Mouse (Mus musculus): Measurements from ENCODE around the gene Ccs.
"Not testable (repeated sequence)": the region's sequence is repeated elsewhere in the genome, so short reads cannot be mapped to it uniquely, and the experiment has no call there.

The Ccs gene

GRCm38 (mm10) chr19:4839149-4839548, at the start of gene Ccs, which contains the start of gene Ccdc87:
Gene Ccs (minus strand): TSS chr19:4839332.
Gene Ccdc87 (plus strand): TSS chr19:4839366.
- DNase-seq (ENCODE audit: low spot score) = peak; percentile 95

DNA sequence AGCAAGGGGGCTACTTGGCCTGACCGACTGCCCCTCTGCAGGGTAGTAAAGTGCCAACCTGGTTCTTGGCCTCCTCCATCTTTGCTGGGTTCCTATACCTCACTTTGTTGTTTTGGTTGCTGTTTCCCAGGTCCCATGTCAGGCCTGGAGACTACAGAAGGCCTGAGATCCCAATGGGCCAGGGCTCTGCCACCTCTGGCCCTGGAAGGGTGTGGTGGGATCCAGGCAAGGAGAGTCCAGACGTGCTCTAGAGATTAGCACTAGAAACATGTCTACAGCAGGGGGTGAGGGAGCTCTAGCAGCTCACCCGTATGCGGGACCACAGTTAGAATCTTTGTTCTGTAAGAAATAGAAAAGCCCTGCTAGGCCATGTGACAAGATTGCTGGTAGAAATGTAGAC, 44.8 kb upstream of the Ccs start:
- no peak for DNase-seq (ENCODE audit: low spot score)

GRCm38 (mm10) chr19:4879324-4879703, 40.2 kb upstream of the Ccs start:
- no peak for DNase-seq (ENCODE audit: low spot score)

DNA sequence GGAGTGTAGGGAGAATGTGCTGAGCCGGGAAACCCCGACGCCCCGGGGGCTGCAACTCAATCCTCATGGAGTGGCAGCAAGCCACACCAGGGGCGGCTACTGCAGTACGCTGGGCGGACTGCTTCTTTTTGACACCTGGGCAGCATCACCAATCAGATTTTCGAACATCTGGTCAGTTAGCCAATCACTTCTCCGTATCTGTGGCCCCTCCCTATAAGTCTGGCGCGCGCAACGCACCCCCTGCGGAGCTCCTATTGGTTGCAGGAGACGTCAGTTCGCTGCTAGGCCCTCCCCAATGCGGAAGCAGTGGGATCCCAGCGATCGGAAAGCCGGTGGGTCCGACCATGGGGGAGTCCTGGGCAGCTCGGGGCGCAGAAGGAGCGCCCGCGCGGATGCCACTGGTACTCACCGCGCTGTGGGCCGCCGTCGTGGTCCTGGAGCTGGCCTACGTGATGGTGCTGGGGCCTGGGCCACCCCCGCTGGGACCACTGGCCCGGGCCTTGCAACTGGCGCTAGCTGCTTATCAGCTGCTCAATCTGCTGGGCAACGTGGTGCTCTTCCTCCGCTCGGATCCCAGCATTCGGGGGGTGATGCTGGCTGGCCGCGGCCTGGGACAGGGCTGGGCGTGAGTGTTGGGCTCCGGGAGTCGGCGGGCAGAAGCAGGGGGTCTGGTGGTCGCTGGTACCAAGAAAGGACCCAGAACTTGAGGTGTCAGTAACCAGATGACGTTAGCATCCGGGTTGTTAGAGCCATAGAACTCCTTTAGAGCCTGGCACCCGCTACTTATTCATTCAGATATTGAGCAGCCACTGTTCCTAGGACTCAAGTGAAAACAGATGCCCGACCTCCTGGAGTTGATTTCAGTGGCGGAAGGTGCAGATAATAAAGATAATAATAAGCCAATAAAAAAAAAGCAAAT, 39.5 kb upstream of the Ccs start, which contains the start of gene Zdhhc24:
Gene Zdhhc24 (plus strand): TSS at position 264 of the 919 bp plus-strand sequence.
- peak; percentile 93 for DNase-seq (ENCODE audit: low spot score)

DNA sequence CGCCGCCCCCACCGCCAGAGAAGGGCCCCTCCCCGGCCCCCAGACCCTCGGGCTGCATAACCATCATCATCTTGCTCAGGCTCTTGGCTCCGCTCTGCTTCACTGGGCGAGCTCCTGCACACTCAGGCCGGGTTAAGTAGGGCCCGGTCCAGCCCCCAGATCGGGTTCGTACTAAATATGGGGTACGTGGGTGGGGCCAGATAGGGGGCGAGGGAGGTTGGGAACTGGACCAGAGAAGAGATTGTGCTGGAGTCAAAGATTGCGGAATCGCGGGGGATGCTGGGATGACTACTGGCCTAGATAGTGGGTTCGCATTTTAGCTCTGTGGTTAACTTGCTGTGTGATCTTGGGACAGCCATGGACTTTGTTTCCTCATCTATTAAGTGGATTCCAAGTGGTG, 38.7 kb upstream of the Ccs start, which contains the start of gene Actn3:
Gene Actn3 (minus strand): TSS at position 125 of the 400 bp plus-strand sequence.
- no peak for DNase-seq (ENCODE audit: low spot score)

DNA sequence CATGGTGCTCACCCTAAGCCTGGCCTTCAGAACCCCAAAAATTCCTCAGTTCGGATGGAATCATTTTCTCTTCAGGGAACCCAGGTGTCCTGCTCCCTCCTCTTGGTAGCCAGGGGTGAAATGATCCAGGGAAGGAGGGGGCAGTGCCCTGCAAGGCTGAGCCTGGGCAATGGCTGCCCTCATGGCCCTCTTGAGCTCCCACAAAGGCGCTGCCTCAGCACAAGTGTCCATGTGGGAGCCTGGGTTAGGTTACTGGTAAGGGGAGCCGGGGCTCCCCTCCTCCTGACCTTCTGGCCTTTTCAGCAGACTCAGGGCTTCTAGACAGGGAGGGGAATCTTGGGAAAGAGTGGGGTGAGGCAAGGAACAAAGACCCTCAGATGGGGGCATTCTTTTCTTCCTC, 37.6 kb upstream of the Ccs start:
- DNase-seq (ENCODE audit: low spot score) = no peak

- DNase-seq (ENCODE audit: low spot score) = no peak
These were observed 37.1 kb upstream of the Ccs start for GRCm38 (mm10) chr19:4876241-4876640.

DNA sequence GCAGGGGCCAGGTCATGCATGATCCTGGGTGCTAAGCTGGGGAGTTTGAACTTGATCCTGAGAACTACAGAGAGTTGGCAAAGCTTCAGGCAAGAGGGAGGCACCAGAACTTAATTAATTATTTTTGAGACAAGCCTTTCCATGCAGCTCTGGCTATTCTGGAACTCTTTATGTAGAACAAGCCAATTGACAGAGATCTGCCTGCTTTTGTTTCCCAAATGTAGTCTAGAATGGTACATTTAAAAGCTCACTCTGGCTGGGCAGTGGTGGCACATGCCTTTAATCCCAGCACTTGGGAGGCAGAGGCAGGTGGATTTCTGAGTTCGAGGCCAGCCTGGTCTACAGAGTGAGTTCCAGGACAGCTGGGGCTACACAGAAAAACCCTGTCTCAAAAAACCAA, 35.5 kb upstream of the Ccs start:
- not testable (repeated sequence) for DNase-seq (ENCODE audit: low spot score)

- DNase-seq (ENCODE audit: low spot score) = no peak
These were observed 26.0 kb upstream of the Ccs start for GRCm38 (mm10) chr19:4865147-4865546.

DNA sequence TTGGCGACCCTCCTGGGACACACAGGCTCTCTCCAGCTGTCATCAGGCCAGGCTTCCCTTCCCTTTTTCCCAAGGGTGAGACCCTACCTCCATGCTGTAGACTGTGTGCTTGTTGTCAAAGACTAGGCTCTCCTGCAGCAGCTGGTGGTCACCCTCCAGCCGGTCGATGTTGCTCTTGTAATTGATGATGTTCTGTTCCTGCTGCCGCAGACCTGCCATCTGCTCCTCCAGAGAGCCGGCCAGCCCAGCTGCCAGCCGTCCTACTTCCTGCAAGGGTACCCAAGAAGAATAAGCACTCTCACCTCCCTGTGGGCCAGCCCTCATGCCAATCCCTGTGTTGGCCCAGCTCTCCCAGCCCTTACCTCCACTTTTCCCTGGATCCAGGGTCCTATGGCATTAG, 23.9 kb upstream of the Ccs start:
- no peak for DNase-seq (ENCODE audit: low spot score)

DNA sequence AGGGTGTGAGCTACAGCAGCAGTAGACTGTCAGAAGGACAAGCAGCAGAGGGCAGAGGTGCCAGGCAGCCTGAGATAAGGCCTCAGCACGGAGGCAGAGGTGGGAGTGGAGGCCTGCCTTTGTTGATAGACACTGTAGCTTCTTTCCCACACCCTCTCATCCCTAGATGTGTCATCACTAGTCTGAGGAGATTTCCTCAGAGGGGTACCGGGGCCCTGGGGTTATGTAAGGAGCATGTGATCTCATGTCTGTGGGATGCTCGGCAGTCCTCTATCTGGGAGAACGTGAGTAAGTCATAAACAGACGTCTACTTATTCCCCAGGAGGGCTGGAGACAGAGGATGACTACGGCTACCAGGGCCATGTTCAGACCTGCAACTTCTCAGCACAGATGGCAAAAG, 19.9 kb upstream of the Ccs start:
- DNase-seq (ENCODE audit: low spot score) = no peak

- DNase-seq (ENCODE audit: low spot score) = no peak
These were observed 16.8 kb upstream of the Ccs start for GRCm38 (mm10) chr19:4855951-4856350.

GRCm38 (mm10) chr19:4855470-4855820, 16.3 kb upstream of the Ccs start:
- DNase-seq (ENCODE audit: low spot score) = no peak

- DNase-seq (ENCODE audit: low spot score) = peak; percentile 85
These were observed 15.7 kb upstream of the Ccs start, which contains the start of gene Ctsf for GRCm38 (mm10) chr19:4854552-4855469. Gene Ctsf (plus strand): TSS chr19:4855130.

DNA sequence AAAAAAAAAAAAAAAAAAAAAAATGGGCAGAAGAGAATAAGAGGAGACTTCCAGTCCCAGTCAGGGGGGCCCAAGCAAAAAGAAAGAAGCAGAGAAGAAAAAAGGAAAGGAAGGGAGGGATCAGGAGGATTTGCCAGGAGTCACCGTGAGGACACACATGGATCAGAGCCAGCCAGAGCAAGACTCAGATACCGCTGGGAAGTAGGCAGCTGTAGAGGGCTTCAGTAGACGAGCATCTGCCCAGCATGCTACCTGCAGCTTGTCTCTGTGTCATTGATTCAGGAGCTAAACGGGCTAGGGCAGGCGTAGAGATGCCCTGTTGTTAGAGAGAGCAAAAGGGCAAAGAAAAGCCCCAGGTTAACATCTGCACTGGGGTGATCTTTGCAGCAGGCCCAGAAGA, 11.1 kb upstream of the Ccs start:
- no peak for DNase-seq (ENCODE audit: low spot score)

- no peak for DNase-seq (ENCODE audit: low spot score)
These were observed 10.7 kb upstream of the Ccs start for GRCm38 (mm10) chr19:4849800-4850199.

- DNase-seq (ENCODE audit: low spot score) = no peak
These were observed 8.4 kb upstream of the Ccs start for GRCm38 (mm10) chr19:4847490-4847889.

GRCm38 (mm10) chr19:4845846-4846245, 6.7 kb upstream of the Ccs start:
- DNase-seq (ENCODE audit: low spot score) = no peak

- DNase-seq (ENCODE audit: low spot score) = no peak
These were observed 3.5 kb upstream of the Ccs start for GRCm38 (mm10) chr19:4842611-4843010.

DNA sequence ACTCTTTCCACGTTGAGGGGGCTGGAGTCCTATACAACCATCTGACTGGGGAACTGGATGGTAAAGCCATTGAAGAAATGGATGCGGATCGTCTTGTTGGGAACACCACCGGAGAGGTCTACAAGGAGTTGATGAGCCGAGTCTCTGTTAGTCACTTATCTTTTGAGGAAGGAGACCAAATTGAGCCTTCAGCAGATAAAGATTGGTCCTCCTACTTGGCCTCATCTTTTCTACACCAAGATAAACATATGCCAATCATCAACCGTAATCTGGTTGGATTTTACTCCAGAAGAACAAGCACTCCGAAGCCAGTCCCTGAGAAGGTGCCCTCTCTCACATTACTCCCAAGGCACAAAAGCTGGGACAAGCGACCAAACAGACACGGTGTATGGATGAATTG, 1.7 kb upstream of the Ccs start:
- DNase-seq (ENCODE audit: low spot score) = no peak

DNA sequence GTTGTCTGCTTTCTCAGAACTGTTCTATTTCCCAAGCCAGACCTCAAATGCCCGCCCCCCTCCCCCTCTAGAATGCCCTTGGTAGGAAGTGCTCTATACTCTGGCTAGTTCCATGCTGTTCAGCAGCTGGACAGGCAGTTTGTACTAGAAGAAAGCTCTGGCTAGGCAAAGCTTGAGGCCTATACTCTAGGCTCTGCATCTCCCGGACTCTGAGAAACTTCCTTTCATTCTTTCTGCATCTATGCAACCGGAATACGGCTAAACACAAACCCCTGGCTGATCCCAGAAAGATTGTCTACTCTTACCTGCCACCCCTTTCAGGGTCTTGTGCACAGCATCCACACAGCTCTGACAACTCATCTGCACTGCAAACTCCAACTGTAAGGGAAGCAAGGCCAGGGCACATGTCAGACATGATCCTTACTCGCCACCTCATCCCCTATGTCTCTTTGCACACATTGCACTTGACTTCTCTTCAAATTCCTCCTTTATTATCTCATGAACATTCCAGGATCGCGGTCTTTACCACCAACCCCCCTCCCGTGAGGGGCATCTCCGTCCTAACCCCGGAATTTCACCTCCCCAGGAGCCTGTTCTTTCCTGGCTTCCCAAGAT, 499 bp downstream of the Ccs start:
- no peak for DNase-seq (ENCODE audit: low spot score)

DNA sequence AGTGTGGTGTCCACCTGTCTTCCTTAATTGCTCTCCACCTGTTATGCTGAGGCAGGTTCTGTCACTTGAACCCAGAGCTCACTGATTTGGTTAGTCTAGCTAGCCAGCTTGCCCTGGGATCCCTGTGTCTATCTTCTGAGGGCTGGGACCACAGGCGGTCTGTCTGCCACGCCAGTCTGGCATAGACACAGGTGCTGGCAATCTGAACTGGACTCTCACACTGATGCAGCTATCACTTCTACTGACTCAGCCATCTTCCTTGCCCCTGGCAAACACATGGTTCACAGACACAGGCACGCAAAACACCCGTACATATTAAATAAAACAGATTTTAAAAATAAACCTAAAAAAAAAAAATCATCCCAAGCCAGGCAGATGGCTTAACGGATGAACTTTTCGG, 2.1 kb downstream of the Ccs start:
- no peak for DNase-seq (ENCODE audit: low spot score)

Measured in left cerebral cortex, adult 11 months (tissue).